Mouse (Mus musculus): ENCODE measurements around the gene Htt. TPM values are rescaled to one million over a fixed set of nuclear protein-coding genes. Genes with fewer than 3 reads are reported as not detected.
"Not testable (repeated sequence)": the region's sequence is repeated elsewhere in the genome, so short reads cannot be mapped to it uniquely, and the experiment has no call there.

Gene Htt
- 11.8 and 12.7 TPM in 2 replicates for polyA plus RNA-seq (2015; fragmentation: Nextera tagmentation; extraction: Ambion mirVana)

DNA sequence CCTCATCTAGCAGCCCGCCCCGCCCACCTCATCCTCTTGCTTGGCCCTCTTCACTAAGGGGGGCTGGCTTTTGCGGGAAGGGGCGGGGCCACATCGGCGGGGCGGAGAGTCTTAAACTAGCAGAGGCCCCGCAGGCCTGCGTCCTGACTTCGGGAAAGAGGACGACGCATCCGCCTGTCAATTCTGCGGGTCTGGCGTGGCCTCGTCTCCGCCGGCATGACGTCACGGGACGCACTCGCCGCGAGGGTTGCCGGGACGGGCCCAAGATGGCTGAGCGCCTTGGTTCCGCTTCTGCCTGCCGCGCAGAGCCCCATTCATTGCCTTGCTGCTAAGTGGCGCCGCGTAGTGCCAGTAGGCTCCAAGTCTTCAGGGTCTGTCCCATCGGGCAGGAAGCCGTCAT, at the start of gene Htt:
Gene Htt, plus strand, starts transcription at position 232 of the 400 bp plus-strand sequence.
- H3K9ac ChIP-seq: peak within 1 kb of the TSS; percentile 80
- peak within 1 kb of the TSS; percentile 80 for H3K4me2 ChIP-seq (replicated peaks)
- H3K4me3 ChIP-seq (replicated peaks): peak within 1 kb of the TSS; percentile 83
- H3K9me3 ChIP-seq (replicated peaks): no peaks in the 10 kb centered on the region
- H3K27me3 ChIP-seq: no peaks in the 10 kb centered on the region
- 0% methylated on average over 35 of the region's 35 CpGs for WGBS
- H3K27ac ChIP-seq (replicated peaks): peak within 1 kb of the TSS; percentile 92
- H3K36me3 ChIP-seq: no peaks in the 10 kb centered on the region
- H3K4me1 ChIP-seq: peaks cover 15% of the 10 kb centered on the region
- peak; percentile 98 for ATAC-seq (ENCODE audit: insufficient number of reproducible peaks, low FRiP score, low TSS enrichment, low read depth)

GRCm38 (mm10) chr5:34714371-34714770, 47.2 kb upstream of the Htt start:
- not testable (repeated sequence) for H3K9me3 ChIP-seq (replicated peaks); ATAC-seq (ENCODE audit: insufficient number of reproducible peaks, low FRiP score, low TSS enrichment, low read depth); H3K4me1 ChIP-seq; H3K4me3 ChIP-seq (replicated peaks); H3K9ac ChIP-seq; H3K27me3 ChIP-seq; H3K4me2 ChIP-seq (replicated peaks); H3K36me3 ChIP-seq; H3K27ac ChIP-seq (replicated peaks)
- WGBS: 77% methylated on average over 3 of the region's 3 CpGs

DNA sequence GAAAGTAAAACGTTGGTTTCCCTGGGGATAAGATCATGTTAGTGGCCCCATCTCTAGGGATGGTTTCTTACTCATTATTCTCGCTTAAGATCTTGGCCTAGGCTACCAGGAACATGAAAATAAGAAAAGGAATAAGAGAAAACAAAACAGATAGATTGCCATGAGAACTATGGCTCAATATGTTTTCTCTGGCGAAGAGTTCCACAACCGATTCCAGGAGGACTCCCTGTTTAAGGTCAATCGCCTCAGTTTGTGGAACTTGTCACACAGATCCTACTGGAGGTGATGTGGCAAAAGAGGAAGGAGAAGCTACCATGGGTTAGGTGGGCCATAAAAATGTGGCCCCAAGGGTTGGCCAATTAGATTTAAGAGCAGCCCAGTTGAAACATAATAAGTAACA, 46.7 kb upstream of the Htt start:
- no peak overlapping the region for H3K4me2 ChIP-seq (replicated peaks)
- 80% methylated on average over 5 of the region's 5 CpGs for WGBS
- ATAC-seq (ENCODE audit: insufficient number of reproducible peaks, low FRiP score, low TSS enrichment, low read depth): no peak

GRCm38 (mm10) chr5:34729141-34729540, 32.4 kb upstream of the Htt start:
- no peak overlapping the region for H3K4me3 ChIP-seq (replicated peaks)
- H3K9me3 ChIP-seq (replicated peaks): no peaks in the 10 kb centered on the region
- ATAC-seq (ENCODE audit: insufficient number of reproducible peaks, low FRiP score, low TSS enrichment, low read depth): no peak
- no peak overlapping the region for H3K4me2 ChIP-seq (replicated peaks)
- no peaks in the 10 kb centered on the region for H3K4me1 ChIP-seq
- H3K27ac ChIP-seq (replicated peaks): no peak overlapping the region
- H3K36me3 ChIP-seq: no peaks in the 10 kb centered on the region
- no peaks in the 10 kb centered on the region for H3K27me3 ChIP-seq
- H3K9ac ChIP-seq: no peak overlapping the region

More for the DNA sequence above, 46.7 kb upstream of the Htt start:
- H3K9ac ChIP-seq: no peak overlapping the region
- H3K27me3 ChIP-seq: 0 out of 2 replicates have a peak, but pooled peaks cover 3% of the 10 kb centered on the region
- H3K4me1 ChIP-seq: no peaks in the 10 kb centered on the region
- H3K4me3 ChIP-seq (replicated peaks): no peak overlapping the region
- H3K9me3 ChIP-seq (replicated peaks): no peaks in the 10 kb centered on the region
- H3K27ac ChIP-seq (replicated peaks): no peak overlapping the region
- H3K36me3 ChIP-seq: no peaks in the 10 kb centered on the region

DNA sequence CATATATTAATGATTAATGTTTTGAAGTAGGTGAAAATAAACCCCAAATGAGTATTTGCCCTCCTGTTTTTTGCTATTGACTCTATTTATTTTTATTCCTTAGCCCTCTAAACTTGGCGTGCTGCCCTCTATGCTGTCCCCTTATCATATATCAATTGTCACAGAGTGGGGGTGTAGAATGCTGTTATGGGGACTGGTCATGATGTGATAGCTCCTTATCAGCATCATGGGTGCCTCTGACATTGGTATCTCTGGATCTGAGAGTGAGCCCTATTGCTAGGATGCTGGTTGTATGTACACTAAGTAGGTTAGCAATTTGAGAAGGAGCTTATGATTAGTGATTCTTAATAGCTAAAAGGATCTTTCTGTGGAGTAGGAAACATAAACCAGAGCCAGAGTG, 31.3 kb upstream of the Htt start:
- Histone ChIP-seq H3K27me3 (no peaks in the 10 kb centered on the region), H3K27ac (replicated peaks) (no peak overlapping the region), H3K4me1 (no peaks in the 10 kb centered on the region), H3K9me3 (replicated peaks) (no peaks in the 10 kb centered on the region), H3K36me3 (no peaks in the 10 kb centered on the region), H3K4me3 (replicated peaks) (no peak overlapping the region), H3K4me2 (replicated peaks) (no peak overlapping the region), H3K9ac (no peak overlapping the region)
- ATAC-seq (ENCODE audit: insufficient number of reproducible peaks, low FRiP score, low TSS enrichment, low read depth): no peak
- 65% methylated on average over 1 of the region's 1 CpGs for WGBS

DNA sequence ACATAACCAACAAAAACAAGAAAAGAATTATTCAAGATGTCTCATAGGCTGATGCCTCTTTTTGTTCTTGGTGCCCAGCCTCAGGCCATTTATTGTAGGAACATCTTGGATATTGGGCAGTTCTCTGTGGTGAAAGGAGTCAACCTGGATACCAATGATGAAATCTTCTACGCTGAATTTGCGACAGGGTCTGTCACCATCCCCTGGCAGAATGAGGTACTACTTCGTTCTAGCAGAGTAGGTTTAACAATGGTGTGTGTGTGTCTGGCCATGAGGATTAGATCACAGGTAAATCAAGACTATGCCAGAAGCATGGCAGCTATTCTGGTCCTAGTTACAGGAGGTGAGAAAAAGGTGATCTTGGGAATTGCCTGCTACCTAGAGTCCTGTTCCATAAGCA, 10.1 kb upstream of the Htt start:
- H3K9ac ChIP-seq: no peak overlapping the region
- WGBS: 63% methylated on average over 3 of the region's 3 CpGs
- H3K4me1 ChIP-seq: no peaks in the 10 kb centered on the region
- no peaks in the 10 kb centered on the region for H3K9me3 ChIP-seq (replicated peaks)
- no peaks in the 10 kb centered on the region for H3K36me3 ChIP-seq
- no peak overlapping the region for H3K4me3 ChIP-seq (replicated peaks)
- H3K27ac ChIP-seq (replicated peaks): no peak overlapping the region
- no peak for ATAC-seq (ENCODE audit: insufficient number of reproducible peaks, low FRiP score, low TSS enrichment, low read depth)
- H3K4me2 ChIP-seq (replicated peaks): no peak overlapping the region
- H3K27me3 ChIP-seq: no peaks in the 10 kb centered on the region

- Histone ChIP-seq H3K27me3 (no peaks in the 10 kb centered on the region), H3K4me3 (replicated peaks) (no peak overlapping the region), H3K9me3 (replicated peaks) (no peaks in the 10 kb centered on the region), H3K4me1 (peaks cover 15% of the 10 kb centered on the region), H3K36me3 (no peaks in the 10 kb centered on the region), H3K4me2 (replicated peaks) (no peak overlapping the region), H3K27ac (replicated peaks) (no peak overlapping the region), H3K9ac (no peak overlapping the region)
- WGBS: 64% methylated on average over 1 of the region's 1 CpGs
- ATAC-seq (ENCODE audit: insufficient number of reproducible peaks, low FRiP score, low TSS enrichment, low read depth): no peak
Measured at GRCm38 (mm10) chr5:34758762-34759161, 2.8 kb upstream of the Htt start.

GRCm38 (mm10) chr5:34760850-34761508, 561 bp upstream of the Htt start:
- H3K9me3 ChIP-seq (replicated peaks): no peaks in the 10 kb centered on the region
- WGBS: under 1% methylated on average over 19 of the region's 19 CpGs
- peak; percentile 2; the same call in 1 of the 2 replicates for ATAC-seq (ENCODE audit: insufficient number of reproducible peaks, low FRiP score, low TSS enrichment, low read depth)
- H3K36me3 ChIP-seq: no peaks in the 10 kb centered on the region
- peaks cover 15% of the 10 kb centered on the region for H3K4me1 ChIP-seq
- H3K9ac ChIP-seq: peak overlapping the region; percentile 80
- H3K4me3 ChIP-seq (replicated peaks): peak overlapping the region; percentile 83
- no peaks in the 10 kb centered on the region for H3K27me3 ChIP-seq
- peak overlapping the region; percentile 92 for H3K27ac ChIP-seq (replicated peaks)
- peak overlapping the region; percentile 80 for H3K4me2 ChIP-seq (replicated peaks)

DNA sequence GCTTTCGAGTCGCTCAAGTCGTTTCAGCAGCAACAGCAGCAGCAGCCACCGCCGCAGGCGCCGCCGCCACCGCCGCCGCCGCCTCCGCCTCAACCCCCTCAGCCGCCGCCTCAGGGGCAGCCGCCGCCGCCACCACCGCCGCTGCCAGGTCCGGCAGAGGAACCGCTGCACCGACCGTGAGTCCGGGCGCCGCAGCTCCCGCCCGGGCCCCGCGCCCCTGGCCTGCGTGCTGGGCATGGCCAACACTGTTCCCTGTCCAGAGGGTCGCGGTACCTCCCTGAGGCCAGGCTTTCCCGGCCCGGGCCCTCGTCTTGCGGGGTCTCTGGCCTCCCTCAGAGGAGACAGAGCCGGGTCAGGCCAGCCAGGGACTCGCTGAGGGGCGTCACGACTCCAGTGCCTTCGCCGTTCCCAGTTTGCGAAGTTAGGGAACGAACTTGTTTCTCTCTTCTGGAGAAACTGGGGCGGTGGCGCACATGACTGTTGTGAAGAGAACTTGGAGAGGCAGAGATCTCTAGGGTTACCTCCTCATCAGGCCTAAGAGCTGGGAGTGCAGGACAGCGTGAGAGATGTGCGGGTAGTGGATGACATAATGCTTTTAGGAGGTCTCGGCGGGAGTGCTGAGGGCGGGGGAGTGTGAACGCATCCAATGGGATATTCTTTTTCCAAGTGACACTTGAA, 533 bp downstream of the Htt start:
- ATAC-seq (ENCODE audit: insufficient number of reproducible peaks, low FRiP score, low TSS enrichment, low read depth): peak; percentile 27; the same call in 1 of the 2 replicates

GRCm38 (mm10) chr5:34771818-34772217, 10.3 kb downstream of the Htt start:
- Histone ChIP-seq H3K4me2 (replicated peaks) (no peak overlapping the region), H3K27ac (replicated peaks) (no peak overlapping the region), H3K9me3 (replicated peaks) (no peaks in the 10 kb centered on the region), H3K36me3 (no peaks in the 10 kb centered on the region), H3K9ac (no peak overlapping the region), H3K4me3 (replicated peaks) (no peak overlapping the region), H3K27me3 (no peaks in the 10 kb centered on the region), H3K4me1 (no peaks in the 10 kb centered on the region)
- no peak for ATAC-seq (ENCODE audit: insufficient number of reproducible peaks, low FRiP score, low TSS enrichment, low read depth)
- WGBS: 72% methylated on average over 3 of the region's 3 CpGs

More for the DNA sequence above, 533 bp downstream of the Htt start:
- H3K36me3 ChIP-seq: no peaks in the 10 kb centered on the region
- no peaks in the 10 kb centered on the region for H3K27me3 ChIP-seq
- peak overlapping the region; percentile 83 for H3K4me3 ChIP-seq (replicated peaks)
- peaks cover 15% of the 10 kb centered on the region for H3K4me1 ChIP-seq
- H3K9ac ChIP-seq: peak overlapping the region; percentile 80
- H3K27ac ChIP-seq (replicated peaks): peak overlapping the region; percentile 92
- H3K4me2 ChIP-seq (replicated peaks): peak overlapping the region; percentile 80
- under 1% methylated on average over 35 of the region's 54 CpGs for WGBS
- H3K9me3 ChIP-seq (replicated peaks): no peaks in the 10 kb centered on the region

GRCm38 (mm10) chr5:34772696-34773245, 11.2 kb downstream of the Htt start:
- Histone ChIP-seq H3K4me2 (replicated peaks) (no peak overlapping the region), H3K4me1 (no peaks in the 10 kb centered on the region), H3K9ac (no peak overlapping the region), H3K9me3 (replicated peaks) (no peaks in the 10 kb centered on the region), H3K36me3 (no peaks in the 10 kb centered on the region), H3K27me3 (no peaks in the 10 kb centered on the region), H3K27ac (replicated peaks) (no peak overlapping the region), H3K4me3 (replicated peaks) (no peak overlapping the region)
- 92% methylated on average over 4 of the region's 4 CpGs for WGBS
- ATAC-seq (ENCODE audit: insufficient number of reproducible peaks, low FRiP score, low TSS enrichment, low read depth): no peak
